Mouse (Mus musculus): Measurements from ENCODE around the gene Spo11. TPM values are rescaled to one million over a fixed set of nuclear protein-coding genes. Genes with fewer than 3 reads are reported as not detected.

Gene Spo11
- polyA plus RNA-seq, 1 experiment = 6.2 TPM

DNA sequence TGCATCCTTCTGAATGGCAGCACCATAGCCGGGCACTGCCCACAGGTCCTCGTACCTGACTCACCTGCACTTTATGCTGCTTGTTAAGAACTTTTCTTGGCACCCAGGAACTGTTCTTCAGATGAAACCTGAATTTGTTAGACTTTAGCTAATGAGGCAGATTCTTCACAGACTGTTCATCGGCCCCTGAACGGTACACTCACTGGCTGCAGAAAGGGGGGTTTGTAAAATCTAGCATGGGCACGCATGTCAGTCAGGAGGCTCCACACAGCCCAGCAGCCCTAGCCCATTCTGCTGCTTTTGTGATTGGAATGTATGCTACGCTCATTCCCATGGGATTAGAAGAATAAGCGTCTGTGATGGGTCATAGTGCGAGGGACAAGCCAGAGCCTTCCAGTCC is 26.2 kb downstream of the Spo11 start:
- no peak for DNase-seq (ENCODE audit: low read depth)

DNA sequence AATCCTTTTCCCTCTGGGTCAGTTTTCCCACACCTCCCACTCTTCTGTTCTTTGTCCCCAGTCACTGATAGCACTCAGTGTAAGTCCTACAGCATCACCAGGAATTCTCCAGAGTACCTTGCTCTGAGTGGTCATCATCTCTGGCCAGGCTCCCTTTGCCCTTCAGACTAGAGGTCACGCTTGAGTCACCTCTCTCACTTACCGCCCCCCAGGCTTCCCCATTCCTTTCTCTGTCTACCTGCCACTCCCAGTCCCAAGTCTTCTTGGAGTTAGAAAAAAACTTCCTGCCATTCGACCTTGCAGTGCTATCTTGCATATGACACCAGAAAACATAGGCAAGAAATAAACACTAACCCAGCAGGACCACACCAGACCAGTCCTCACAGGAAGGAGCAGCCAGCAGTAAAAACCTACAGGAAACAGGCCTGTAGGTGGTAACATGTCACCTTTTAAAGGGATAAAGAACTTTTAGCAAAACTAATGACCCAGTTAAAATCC is 32.8 kb downstream of the Spo11 start:
- DNase-seq (ENCODE audit: low read depth) = no peak

DNA sequence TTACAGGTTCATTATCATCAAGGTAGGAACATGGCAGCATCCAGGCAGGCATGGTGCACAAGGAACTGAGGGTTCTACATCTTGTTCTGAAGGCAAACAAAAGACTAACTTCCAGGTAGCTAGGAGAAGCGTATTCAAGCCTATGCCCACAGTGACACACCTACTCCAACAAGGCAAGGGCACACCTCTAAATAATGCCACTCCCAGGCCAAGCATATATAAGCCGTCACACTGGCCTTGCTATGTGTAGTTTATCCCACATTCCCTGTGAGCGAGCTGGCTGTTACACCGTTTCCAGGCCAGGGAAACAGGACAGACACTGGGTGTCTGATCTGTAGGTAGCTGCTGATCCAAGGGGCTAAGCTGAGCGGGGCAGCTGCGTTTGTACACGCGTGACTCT is 33.9 kb downstream of the Spo11 start:
- no peak for DNase-seq (ENCODE audit: low read depth)

DNA sequence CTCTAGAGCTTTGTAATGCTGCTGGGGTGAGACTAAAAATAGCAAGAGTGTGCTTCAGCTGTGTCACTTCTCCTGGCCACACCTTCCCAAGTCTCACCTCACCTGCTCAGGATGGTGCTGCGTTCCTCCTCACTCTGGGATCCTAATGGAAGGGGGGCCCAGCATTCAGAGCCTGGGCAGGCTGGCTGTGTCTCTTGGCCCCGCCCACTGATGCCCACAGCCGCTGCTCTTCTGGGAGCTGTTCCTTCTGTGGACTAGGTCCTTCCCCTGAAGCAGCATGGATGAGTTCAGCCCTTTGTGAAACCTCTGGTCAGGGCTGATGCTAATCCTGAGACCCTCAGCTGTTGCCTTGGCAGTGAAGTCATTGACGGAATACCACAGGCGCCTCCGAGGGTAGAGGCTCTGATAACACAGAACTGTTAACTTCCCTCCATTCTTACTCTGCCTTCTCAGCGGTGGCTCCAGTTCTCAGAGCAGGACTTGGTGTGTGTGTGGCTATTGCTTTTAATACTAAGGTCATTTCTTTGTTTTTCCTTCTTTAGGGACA is 37.3 kb downstream of the Spo11 start:
- DNase-seq (ENCODE audit: low read depth) = no peak

DNA sequence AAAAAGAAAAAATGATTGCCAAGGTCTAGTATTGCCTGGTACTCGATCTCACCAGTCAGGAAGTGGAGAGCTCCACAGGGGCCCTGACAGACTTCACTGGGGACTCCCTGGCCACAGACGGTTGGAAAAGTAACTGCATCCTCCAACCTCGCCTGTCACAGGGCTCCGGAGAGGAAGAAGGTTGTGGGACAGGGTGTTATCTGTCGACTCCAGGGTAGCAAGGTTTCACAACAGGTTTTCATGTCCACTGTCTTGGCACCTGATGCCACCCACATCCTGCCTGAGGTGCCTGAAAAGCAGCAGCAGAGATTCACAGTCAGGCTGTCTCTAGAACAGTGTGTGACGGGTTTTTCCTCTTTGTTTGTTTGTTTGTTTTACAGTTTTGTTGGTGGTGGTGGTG is 40.4 kb downstream of the Spo11 start:
- DNase-seq (ENCODE audit: low read depth) = no peak

DNA sequence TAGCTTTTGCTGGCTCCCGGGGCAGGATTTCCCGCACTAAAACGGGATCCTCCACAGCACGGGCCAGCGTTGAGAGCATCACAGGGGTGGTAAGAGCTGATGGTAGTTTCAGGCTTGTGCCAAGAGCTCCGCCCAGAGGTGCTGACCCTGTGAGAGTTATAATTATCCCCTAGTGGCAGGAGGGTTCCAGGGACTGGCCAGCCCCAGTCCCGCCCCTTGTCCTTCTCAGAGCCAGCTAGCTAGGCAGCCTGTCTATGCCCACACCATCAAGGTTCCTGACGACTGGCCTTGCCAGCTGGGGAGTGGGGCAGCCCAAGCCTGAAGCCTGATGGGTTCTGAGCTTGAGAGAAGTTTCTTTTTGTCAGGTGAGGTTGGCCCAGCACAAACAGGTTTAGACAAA is 41.1 kb downstream of the Spo11 start:
- no peak for DNase-seq (ENCODE audit: low read depth)

DNA sequence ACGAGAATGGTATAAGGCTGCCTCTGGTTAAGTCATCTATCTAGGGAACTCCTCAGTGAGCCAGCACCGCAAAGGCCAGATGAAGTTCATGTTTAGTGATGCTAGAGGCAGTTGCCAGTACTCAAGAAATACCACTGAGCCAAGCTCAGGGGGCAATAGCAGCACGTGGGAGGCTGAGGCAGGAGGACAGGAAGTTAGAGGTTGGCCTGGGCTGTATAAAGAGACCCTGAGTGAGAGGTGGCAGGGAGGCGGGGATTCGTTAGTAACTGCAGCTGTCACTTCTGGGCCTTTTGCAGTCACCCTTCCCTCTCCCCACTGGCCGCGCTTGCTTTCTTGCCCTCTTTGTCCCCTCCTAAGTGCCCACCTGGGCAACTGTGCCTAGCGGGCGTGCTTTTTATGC is 41.8 kb downstream of the Spo11 start:
- DNase-seq (ENCODE audit: low read depth) = no peak

DNA sequence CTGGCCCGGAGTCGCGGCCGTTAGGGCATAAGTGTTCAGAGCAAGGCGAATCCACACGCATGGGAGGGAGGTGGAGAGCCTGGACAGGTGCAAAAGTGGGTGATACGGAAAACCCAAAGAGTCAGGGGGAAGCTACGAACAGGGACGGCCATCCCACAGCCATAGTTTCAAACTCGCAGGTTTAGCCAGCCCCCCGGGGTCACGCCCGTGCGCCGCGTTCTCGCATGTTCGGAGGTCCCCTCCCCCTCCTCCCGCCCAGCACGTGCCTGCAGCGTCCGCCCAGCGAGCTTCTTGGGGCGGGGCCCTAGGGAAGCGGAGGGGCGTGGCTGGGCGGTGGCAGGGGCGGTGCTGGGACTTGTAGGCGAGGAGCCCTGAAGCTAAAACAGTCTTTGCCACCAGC is 42.3 kb downstream of the Spo11 start:
- no peak for DNase-seq (ENCODE audit: low read depth)

DNA sequence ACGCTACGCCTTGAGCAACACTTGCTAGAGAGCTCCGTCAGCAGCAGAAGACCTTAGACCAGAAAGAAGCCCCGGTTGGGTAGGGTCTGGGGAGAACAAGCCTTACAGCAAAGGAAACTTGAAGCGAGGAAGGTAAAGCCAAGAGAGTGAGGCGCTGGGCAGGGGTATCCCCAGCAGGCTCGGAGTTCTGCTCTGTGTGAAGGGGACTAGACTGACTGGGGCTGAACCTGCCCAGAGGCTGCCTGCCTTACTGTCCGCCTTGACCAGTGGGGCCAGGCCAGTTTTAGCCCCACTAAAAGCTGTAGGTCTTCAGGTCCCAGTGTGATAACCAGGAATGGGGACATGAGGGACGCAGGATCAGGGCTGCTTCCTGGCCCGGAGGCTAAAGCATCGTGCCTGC is 42.9 kb downstream of the Spo11 start, which contains the start of gene Rbm38:
Gene Rbm38, plus strand, starts transcription at position 69 of the 400 bp plus-strand sequence.
- DNase-seq (ENCODE audit: low read depth) = no peak

DNA sequence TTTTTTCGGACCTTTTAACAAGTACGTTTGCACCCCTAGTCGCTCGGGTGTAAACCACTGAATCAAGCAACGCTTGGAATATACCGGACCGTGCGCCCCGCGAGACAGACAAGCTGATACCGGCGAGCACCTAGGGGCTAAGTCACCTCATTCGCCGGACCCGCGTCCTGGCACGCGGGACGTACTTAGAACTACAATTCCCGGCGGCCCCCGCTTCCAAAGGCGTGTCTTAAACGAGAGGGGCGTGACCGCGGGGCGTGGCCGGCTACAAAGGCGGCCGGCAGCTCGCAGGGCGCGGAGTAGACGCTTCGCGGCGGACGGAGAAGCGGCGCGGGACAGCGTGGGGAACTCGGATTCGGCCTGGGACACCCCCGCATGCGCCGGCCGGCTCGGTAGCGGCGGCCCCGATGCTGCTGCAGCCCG is 44.1 kb downstream of the Spo11 start:
- DNase-seq (ENCODE audit: low read depth) = no peak

DNA sequence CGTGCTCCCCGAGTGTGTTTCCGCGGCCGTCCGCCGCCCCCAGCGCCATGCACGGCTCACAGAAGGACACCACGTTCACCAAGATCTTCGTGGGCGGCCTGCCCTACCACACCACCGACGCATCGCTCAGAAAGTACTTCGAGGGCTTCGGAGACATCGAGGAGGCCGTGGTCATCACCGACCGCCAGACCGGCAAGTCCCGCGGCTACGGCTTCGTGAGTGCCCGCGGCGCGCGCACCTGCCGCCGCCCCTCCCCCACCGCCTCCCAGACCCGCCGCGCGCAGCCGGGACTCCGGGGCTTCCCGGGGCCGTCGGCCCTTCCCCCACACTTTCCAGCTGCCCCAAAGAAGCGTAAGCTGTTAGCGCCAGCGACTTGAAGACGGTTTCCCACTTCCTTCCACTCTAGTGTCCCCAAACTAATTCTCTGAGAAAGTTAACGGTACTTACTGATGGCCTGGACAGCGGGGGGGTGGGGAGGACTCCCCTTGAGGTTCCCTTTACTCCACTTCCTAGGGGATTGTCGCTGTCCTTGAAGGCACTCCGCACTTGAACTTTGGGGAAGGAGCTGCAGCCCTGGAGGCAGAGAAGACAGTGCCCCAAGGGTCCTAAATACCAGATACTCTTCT is 44.7 kb downstream of the Spo11 start:
- DNase-seq (ENCODE audit: low read depth) = no peak

DNA sequence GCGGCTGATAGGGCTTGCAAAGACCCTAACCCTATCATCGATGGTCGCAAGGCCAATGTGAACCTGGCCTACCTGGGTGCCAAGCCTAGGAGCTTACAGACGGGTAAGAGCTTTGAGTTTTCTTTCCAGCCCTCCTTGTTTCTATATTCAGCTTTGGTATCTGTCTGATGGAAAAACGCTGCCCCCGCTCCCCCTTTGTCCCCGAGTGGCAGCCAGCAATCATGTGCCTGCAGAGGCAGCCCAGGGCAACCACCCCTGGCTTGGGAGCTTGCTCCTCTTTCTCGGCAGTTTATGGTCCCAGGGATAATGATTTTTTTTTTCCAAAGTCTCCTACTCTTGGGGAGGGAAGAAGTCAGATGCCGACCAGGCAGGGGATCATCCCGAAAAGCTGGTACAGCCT is 45.3 kb downstream of the Spo11 start:
- no peak for DNase-seq (ENCODE audit: low read depth)

DNA sequence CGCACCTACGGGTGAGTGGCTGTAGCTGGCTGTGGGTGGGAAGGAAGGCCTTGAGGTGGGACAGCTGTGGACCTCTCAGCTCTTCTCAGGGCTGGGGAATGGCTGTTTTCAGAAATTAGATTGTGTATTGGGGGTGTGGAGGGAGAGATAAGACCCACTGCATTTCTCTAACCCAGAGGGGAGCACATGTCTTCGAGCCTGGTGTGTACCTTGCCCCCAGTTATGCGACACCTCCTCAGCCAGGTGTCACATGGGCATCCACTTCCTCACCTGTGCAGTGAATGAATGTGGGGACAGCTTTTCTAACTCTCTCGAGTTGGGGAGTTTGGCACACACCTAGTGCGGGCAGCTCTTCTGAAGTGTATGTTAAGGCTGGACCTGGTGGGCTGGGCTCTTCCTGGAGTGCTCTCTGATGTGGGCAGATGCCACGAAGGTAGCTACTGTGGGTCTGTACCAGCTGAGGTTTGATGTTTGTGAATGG is 45.9 kb downstream of the Spo11 start:
- DNase-seq (ENCODE audit: low read depth) = no peak

DNA sequence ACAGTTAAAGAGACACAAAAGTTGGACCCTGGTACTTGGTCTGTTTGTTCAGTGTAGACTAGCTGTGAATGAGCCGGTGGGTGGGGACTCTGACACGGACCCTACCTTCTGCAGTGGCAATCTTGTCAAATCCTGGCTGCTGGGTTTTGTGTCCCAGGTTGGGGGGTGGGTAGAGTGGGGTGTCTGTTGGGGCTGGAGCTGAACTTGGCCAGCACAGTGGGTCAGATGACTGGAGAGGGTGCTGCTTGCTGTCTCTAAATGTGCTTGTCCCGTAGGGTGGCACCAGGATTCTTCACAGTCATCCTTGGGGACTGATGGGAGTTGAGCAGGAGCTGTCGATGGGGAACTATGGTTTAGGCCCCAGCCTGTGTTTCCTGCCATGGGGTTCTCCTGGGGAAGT is 46.5 kb downstream of the Spo11 start:
- DNase-seq (ENCODE audit: low read depth) = no peak

DNA sequence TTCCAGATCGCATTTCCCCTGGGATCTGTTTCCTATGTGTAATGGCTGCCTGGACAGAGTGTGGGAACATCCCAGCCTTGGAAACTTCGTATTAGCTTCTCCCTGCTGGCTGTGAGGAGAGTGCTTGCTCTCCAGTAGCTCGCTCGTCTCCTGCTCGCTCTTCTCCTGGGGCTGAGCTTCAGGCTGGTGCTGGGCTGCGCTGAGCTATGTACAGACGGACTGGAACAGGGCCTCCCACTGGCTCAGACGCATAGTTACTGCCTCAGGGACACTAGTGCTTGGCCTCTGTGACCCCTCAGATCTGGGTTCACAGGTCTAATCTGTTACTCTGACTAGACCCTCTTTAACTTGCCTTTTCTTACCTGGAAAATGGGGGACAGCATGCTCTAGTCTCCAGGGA is 46.9 kb downstream of the Spo11 start:
- DNase-seq (ENCODE audit: low read depth) = no peak

DNA sequence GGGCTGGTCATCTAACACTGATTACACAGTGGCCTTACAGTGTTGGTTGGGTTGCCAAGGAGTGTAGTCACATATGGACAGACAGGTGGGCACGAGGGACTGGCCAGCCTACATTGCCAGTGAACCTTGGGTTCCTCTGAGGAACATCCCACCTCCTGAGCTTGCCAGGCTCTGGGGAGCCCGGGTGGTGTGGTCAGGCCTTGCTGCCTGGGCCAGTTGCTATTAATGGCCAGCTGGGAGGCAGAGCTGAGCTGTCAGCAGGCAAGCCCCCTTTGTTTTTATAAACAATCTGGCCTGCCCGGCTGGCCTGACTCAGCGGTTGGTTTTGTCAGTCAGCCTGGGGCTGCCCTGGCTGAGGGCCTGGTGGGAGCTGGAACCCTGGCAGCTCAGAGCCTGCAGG is 47.4 kb downstream of the Spo11 start:
- DNase-seq (ENCODE audit: low read depth) = no peak

DNA sequence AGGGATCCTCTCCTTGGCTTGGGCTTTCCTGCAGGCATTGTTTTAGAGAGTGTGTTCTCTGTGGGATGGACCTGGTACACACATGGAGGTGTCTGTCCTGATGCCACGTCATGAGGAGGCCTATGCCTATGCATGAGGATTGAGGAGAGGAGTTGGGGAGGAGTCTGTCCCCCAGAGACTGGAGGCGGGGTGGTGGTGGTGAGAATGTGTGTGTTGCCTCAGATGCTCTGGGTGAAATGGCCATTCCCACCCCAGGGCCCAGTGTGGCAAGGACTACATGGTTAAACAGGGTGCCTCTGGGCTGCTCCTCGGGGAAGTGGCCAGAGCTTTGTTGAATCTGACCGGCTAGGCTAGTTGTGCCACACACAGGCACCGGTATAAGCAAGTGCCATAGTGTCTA is 48.8 kb downstream of the Spo11 start:
- DNase-seq (ENCODE audit: low read depth) = no peak

DNA sequence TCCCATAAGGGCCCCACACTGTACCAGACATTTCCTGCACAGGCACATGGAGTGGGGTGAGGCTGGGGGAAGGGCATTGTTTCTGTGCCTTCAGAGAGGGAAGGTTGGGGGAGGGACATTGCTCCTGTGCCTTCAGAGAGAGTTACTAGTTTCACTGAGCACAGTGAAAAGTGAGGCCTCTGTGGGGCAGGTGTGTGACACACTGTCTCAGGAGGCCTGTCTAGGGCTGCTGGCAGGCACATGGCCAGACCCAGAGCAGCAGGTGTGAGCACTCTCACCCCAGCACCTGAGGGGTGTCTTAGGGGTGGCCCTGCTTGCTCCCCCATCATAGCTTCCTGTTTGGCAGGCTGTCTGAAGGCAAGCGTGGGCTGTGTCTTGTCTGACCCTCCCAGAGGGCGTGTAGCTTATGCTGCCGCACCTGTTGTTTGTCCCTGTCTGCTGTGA is 49.2 kb downstream of the Spo11 start:
- no peak for DNase-seq (ENCODE audit: low read depth)

DNA sequence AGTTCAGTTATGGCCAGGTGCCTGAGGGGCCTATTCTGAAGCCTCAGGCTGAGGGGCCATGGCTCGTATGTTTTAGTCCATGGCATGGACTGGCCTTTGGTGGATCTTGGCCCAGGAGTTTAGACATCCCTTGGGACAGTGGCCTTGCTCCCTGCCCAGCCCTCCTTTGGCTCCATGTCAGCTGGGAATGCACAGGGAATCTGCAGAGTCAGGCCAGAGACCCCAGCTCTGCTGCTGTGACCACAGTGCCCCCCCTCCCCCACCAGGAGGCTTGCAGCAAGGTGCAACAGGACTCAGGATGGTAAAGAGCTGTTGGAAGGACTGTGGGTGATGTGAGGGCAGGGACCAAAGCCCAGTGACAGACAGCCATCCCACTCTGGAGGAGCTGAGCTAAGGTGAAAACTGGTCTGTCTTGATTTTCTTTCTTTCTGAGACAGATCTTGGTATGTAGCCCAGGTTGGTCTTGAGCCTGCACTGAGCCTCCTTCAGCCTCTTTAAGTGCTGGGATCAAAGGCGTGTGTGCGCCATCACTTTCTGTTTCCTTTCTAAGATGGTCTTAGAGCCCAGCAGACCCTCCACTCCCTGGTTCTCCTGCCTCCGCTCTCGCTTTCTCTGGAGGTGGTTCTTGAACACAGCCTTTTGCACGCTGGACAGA is 49.8 kb downstream of the Spo11 start:
- no peak for DNase-seq (ENCODE audit: low read depth)

DNA sequence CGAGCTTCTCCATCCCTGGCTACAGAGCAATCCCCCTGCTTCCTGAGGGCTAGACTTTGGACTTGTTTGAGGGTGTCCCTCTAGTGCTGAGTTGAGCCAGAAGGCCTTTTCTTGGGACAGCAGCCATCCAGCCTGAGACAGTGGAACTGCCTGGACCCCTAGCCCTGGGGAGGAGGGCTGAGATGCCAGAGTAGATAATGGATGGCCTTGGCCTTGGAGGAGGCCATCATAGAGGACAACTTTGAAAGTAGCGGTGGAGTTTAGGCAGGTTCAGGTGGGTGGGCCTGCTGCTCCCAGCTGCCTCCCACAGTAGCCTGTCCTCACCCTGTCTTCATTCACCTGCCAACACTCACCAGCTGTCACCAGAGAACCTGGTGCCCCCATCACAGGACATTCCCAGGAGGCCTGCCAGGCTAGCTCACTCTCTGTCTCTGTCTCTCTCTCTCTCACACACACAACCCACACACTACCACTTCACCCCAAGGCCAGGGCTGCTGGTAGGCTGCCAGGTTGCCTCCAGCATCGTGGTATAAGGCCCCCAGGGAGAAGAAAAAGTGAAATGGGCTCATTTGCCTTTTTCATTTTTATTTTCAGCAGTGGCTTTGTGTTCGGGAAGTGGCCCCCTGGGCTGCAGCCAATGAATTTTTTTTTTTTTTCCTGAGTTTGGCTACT is 50.5 kb downstream of the Spo11 start:
- DNase-seq (ENCODE audit: low read depth) = no peak

DNA sequence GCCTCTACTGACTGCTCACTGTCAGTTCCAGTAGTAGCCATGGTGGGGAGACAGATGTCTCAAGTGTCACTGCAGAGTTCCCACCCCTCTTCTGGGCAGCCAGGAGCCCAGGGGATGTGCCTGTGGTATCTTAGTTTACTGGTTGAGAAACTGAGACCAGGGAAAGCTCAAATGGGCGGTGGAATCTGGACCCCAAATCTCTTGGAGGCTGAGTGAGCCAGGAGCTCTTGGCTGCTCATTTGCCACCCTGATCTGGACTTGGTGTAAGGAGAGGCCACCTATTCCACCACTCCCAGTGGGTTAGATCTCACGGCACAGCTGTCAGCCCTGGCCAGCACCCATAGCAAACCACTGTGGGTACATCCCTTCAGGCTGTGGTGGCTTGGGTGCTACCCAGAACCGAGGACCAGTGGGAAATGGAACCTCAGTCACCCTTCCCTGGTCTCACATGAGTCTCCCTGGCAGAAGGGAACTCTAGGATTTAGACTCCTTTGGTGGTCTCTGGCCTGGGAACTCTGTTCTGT is 51.1 kb downstream of the Spo11 start:
- DNase-seq (ENCODE audit: low read depth) = no peak

DNA sequence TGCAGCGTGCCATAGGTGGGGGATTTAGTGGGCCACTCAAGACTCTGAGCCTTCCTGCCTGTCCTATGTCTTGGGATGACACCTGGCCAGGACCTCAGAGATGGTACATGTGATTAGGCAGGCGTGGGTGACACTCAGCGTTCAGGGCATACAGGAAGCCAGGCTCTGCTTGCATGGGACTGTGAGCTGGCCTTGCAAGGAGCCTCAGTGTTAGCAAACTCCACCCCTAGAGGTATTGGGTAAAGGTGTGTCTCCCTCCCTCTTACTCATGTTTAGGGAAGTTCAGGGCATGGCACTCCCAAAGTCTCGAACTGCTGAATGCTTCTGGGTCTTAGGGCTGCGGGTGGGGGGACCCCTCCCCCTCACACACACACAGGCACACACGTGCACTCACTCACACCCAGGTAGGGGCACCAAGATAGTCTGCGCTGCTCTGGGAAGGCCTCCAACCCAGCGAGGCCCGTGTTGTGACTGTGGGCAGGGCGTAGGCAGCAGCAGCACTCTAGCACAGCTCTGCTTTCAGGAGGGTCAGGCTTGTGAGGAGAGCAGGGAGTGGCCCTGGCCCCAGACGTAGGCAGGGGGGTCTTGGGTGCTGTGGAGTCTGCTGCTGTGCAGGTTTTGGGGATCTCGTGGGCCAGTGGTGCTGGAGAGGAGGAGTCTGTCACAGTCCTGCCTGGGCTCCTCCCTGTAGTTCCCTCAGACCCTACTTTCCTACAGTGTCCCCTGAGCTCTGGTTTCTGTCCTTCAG is 53.3 kb downstream of the Spo11 start:
- DNase-seq (ENCODE audit: low read depth) = peak; percentile 61

All from gonadal fat pad, adult 2 months (tissue).